ENCODE assay signal across 22 mouse cellular contexts in genomic region chr8:57086811-57087210, GRCm38 (mm10).
A peak's percentile ranks its signal among the peaks of the same experiment; 100 is the strongest.
DNase-seq lines count a peak whose midpoint lies in the region; ATAC-seq and TF ChIP-seq lines count a peak whose summit lies in the region.
"Had no signal": no experiment of that assay in that cellular context is flagged by ENCODE, and none has a peak within 500 bp of the region (broad histone marks: within the 10 kb centered on the region; RNA-seq: fewer than 3 reads in every experiment).

No protein-coding gene starts in this region.

- H3K27me3 ChIP-seq in kidney, embryonic 15.5 days: no peaks in the 10 kb centered on the region
- no peaks in the 10 kb centered on the region for H3K27me3 ChIP-seq in lung, postnatal 0 days (replicated peaks; ENCODE audit: insufficient read depth, low read length)
- H3K27me3 ChIP-seq in intestine, embryonic 16.5 days (replicated peaks; ENCODE audit: control insufficient read depth, insufficient read depth, low read length): no peaks in the 10 kb centered on the region
- H3K27me3 ChIP-seq: CH12.LX, Patski had no signal

- H3K36me3 ChIP-seq in kidney, embryonic 15.5 days: no peaks in the 10 kb centered on the region
- no peaks in the 10 kb centered on the region for H3K36me3 ChIP-seq in lung, postnatal 0 days (ENCODE audit: insufficient read depth, low read length)
- no peaks in the 10 kb centered on the region for H3K36me3 ChIP-seq in intestine, embryonic 16.5 days (ENCODE audit: control insufficient read depth, insufficient read depth, low read length)
- H3K36me3 ChIP-seq: G1E had no signal

- no peaks in the 10 kb centered on the region for H3K4me1 ChIP-seq in kidney, embryonic 15.5 days
- H3K4me1 ChIP-seq in lung, postnatal 0 days (ENCODE audit: insufficient read depth, low read depth, low read length): no peaks in the 10 kb centered on the region
- H3K4me1 ChIP-seq in intestine, embryonic 16.5 days (ENCODE audit: control insufficient read depth, insufficient read depth, low read length): no peaks in the 10 kb centered on the region

- ATAC-seq in kidney, embryonic 15.5 days (replicated peaks; ENCODE audit: low FRiP score): no peak
- no peak; the same call in 1 of the 2 replicates for ATAC-seq in lung, postnatal 0 days
- ATAC-seq in intestine, embryonic 16.5 days: no peak
- ATAC-seq: activated CD4-positive, CD25-positive, alpha-beta regulatory T cell, adult 4 months; CD4-positive, CD25-positive, alpha-beta regulatory T cell, adult 4 months; Patski had no signal

- H3K9me3 ChIP-seq in kidney, embryonic 15.5 days (replicated peaks): no peaks in the 10 kb centered on the region
- H3K9me3 ChIP-seq in lung, postnatal 0 days (ENCODE audit: low read length): no peaks in the 10 kb centered on the region
- no peaks in the 10 kb centered on the region for H3K9me3 ChIP-seq in intestine, embryonic 16.5 days (ENCODE audit: control insufficient read depth, low read length)
- H3K9me3 ChIP-seq: G1E had no signal

- DNase-seq in kidney, postnatal 14 days: peak; percentile 2
- DNase-seq in lung, postnatal 0 days (ENCODE audit: low spot score): peak; percentile 54
- no peak for DNase-seq in lung, postnatal 36 days
- peak; percentile 7 for DNase-seq in Muller cell, postnatal 12 days (ENCODE audit: inconsistent ontology term)
- DNase-seq: adrenal gland, adult 2 months; adrenal gland, adult 8-10 months; adrenal gland, postnatal 10 days; adrenal gland, postnatal 14 days; adrenal gland, postnatal 25 days; adrenal gland, postnatal 36 days; B cell, adult 2 months; cerebellum, adult 11 months; cerebellum, adult 11-12 months; cerebellum, adult 18-20 months; cerebellum, adult 2 months had no signal

- no peak overlapping the region for H3K4me3 ChIP-seq in kidney, embryonic 15.5 days (replicated peaks)
- H3K4me3 ChIP-seq in lung, postnatal 0 days (ENCODE audit: low read depth, low read length): no peak overlapping the region
- no peak overlapping the region for H3K4me3 ChIP-seq in intestine, embryonic 16.5 days (ENCODE audit: low read length)

- TF ChIP-seq CTCF in lung, postnatal 0 days (IDR thresholded peaks at IDR 0.05): no peak

- no peak overlapping the region for H3K9ac ChIP-seq in kidney, embryonic 15.5 days
- H3K9ac ChIP-seq in lung, postnatal 0 days (replicated peaks; ENCODE audit: low read depth): no peak overlapping the region
- H3K9ac ChIP-seq in intestine, embryonic 16.5 days (ENCODE audit: low read depth, low read length): no peak overlapping the region

- H3K4me2 ChIP-seq in kidney, embryonic 15.5 days: no peak overlapping the region
- H3K4me2 ChIP-seq in lung, postnatal 0 days (replicated peaks; ENCODE audit: low read depth, low read length): no peak overlapping the region
- no peak overlapping the region for H3K4me2 ChIP-seq in intestine, embryonic 16.5 days (ENCODE audit: low read depth, low read length)

- 76% methylated on average over 3 of the region's 3 CpGs for WGBS in kidney, embryonic 15.5 days
- WGBS in lung, postnatal 0 days: 67% methylated on average over 3 of the region's 3 CpGs
- 64% methylated on average over 3 of the region's 3 CpGs for WGBS in intestine, embryonic 16.5 days

- H3K27ac ChIP-seq in kidney, embryonic 15.5 days: no peak overlapping the region
- H3K27ac ChIP-seq in lung, postnatal 0 days (ENCODE audit: low read length): no peak overlapping the region
- no peak overlapping the region for H3K27ac ChIP-seq in intestine, embryonic 16.5 days (ENCODE audit: low read length)

- TF ChIP-seq EP300 in lung, postnatal 0 days (IDR thresholded peaks at IDR 0.05): peak; percentile 71
